Mouse (Mus musculus): ENCODE results near the gene Vmn2r57.
"Not testable (repeated sequence)": the region's sequence is repeated elsewhere in the genome, so short reads cannot be mapped to it uniquely, and the experiment has no call there.

Gene Vmn2r57

DNA sequence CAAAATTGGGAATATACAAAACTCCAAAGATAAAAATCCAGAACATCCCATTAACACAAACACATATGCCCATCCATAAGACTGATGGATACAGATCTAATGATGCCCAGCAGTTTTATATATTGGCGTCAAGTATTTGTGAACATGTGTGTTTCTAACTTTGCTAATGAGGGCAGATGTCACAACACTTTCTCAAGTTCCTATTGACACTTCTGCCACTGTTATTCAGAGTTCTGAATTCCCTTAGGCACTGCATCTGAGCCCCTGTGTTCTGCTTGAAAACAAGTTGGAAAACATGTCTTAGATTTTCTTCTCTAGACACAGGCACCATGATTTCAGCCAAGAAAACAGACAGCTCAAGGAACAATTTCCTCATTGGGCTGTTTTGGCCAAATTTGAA is at the start of gene Vmn2r57:
Vmn2r57 (minus strand) TSS at position 101 of the 400 bp plus-strand sequence.
- not testable (repeated sequence) for DNase-seq (ENCODE audit: low spot score in 2 of 2)

DNA sequence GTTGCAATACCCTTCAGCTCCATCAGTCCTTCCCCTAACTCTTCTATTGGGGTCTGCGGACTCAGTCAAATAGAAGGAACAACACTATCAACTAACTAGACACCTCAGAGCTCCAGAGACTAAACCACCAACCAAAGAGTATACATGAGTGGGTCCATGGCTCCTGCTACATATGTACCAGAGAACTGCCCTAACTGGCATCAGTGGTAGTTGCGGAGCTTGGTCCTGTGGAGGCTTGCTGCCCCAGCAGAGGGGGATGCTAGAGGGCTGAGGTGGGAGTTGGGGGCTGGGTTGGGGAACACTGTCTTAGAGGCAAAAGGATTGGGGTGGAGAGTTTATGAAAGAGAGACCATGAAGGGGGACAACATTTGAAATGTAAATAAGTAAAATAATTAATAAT is 49.4 kb upstream of the Vmn2r57 start:
- peak in 1 of 2 experiments; percentile 22 for DNase-seq (ENCODE audit: low spot score in 2 of 2)

DNA sequence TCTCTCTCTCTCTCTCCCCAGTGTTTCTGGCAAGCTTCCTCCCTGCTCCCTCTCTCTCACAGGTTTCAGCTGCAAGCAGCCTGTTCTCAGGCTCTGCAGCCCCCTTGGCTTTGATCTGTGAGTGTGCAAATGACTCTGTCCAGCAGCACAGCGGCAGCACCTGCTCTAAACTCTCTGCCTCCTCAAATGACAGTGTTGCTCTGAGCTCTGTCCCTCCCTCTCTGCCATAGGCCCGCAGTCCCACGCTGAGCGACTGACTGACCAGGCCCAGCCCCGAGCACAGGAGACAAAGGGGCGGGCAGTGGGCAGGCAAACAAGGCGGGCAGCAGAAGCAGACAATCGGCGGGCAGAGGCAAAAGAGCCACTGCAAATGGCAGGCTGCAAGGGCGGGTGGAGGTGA is 3.4 kb upstream of the Vmn2r57 start:
- DNase-seq (ENCODE audit: low spot score in 2 of 2), result no peak

DNA sequence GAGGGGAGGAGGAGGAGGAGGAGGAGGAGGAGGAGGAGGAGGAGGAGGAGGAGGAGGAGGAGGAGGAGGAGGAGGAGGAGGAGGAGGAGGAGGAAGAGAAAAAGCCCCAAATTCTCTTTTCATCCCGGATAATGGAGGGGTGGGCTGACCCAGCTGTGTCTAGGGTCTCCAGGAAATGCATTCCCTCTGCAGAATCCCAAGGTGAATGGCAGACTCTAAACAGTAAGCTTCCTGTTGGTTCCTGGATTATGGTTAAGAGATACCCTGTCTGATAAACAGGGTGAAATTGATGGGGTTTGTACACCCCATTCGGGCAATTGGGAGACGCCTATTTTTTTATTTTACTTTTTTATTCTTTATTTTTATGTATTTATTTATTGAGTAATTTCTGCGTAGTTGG is 54.4 kb downstream of the Vmn2r57 start:
- no peak for DNase-seq (ENCODE audit: low spot score in 2 of 2)

DNA sequence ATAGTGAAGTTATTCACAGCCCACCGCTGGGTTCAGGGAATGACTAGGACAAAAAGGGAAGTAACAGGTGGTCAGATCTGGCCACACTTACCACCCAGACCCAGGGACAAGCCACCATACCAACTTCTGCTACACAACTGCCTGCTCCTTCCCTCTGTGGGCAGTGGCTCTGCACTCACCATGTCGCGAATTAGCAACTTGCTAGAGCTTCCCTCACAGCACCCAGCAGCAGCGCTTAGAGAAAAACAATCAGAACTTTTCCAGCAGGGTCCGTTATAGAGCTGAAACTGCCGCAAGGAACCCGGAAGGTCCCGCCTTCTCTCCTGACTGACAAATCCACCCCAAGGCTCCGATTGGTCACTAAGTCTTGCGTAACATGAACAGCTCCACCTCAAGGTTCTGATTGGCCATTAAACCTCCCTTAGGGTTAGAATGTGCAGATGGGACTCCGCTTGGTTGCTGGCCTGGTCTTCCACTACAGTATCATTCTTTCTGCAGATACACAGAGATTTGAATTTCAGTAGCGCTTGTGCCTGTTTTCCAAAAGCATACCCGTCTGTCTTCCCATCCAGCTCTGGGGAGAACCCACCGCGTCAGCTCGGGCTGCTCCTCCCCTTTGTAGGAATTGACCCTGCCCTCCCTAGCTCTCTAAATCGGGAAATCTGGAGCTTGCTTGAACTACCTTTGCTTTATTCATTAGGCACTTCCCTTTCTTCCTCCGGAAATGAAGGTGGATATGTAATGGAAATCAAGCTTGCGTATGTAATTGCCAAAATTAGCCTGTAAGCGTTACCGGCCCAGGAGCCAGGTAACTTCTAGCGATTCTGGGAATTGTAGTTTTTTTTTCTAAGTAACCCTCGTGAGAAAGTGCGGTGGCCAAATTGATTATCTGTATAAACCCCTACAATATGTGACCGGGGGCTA is 55.2 kb downstream of the Vmn2r57 start, which contains the start of gene AI987944:
AI987944 (minus strand) TSS at position 332 of the 924 bp plus-strand sequence.
- DNase-seq (ENCODE audit: low spot score in 2 of 2), result peak; percentile 36 to 79
